Mouse (Mus musculus): Measurements from ENCODE around the gene Rhcg. TPM values are rescaled to one million over a fixed set of nuclear protein-coding genes. Genes with fewer than 3 reads are reported as not detected.
A peak's percentile ranks its signal among the peaks of the same experiment; 100 is the strongest.

The Rhcg gene
- polyA plus RNA-seq, 1 experiment: not detected

GRCm38 (mm10) chr7:79654586-79654985, 37.1 kb upstream of the Rhcg start:
- H3K36me3 ChIP-seq (ENCODE audit: control insufficient read depth, insufficient read depth): no peaks in the 10 kb centered on the region
- no peak overlapping the region for H3ac ChIP-seq (ENCODE audit: control insufficient read depth, insufficient read length, low read depth)
- TF ChIP-seq CTCF (IDR thresholded peaks at IDR 0.05; ENCODE audit: control insufficient read depth, insufficient read depth, insufficient read length): no peak
- no peak for TF ChIP-seq USF1 (IDR thresholded peaks at IDR 0.05; ENCODE audit: low read depth)
- no peak for TF ChIP-seq FOSL1 (IDR thresholded peaks at IDR 0.05; ENCODE audit: insufficient read depth, low read length, poor library complexity, severe bottlenecking)
- TF ChIP-seq MYOG (IDR thresholded peaks at IDR 0.05; ENCODE audit: control insufficient read depth, extremely low read depth, insufficient read length): no peak
- no peak for TF ChIP-seq MAX (IDR thresholded peaks at IDR 0.05)
- no peak for TF ChIP-seq MYOD1 (IDR thresholded peaks at IDR 0.05; ENCODE audit: control insufficient read depth, insufficient read length, low read depth)
- TF ChIP-seq CEBPB (IDR thresholded peaks at IDR 0.05; ENCODE audit: low read depth): no peak
- no peaks in the 10 kb centered on the region for H3K27me3 ChIP-seq (ENCODE audit: control insufficient read depth, insufficient read depth, insufficient read length)
- no peaks in the 10 kb centered on the region for H3K79me3 ChIP-seq (ENCODE audit: low read depth)
- H3K4me3 ChIP-seq (ENCODE audit: insufficient read depth, poor library complexity, severe bottlenecking): no peak overlapping the region
- H3K79me2 ChIP-seq (ENCODE audit: control insufficient read depth, insufficient read depth): no peaks in the 10 kb centered on the region

GRCm38 (mm10) chr7:79654185-79654584, 36.7 kb upstream of the Rhcg start:
- H3K27me3 ChIP-seq (ENCODE audit: control insufficient read depth, insufficient read depth, insufficient read length): no peaks in the 10 kb centered on the region
- no peak overlapping the region for H3K4me3 ChIP-seq (ENCODE audit: insufficient read depth, poor library complexity, severe bottlenecking)
- H3K79me2 ChIP-seq (ENCODE audit: control insufficient read depth, insufficient read depth): no peaks in the 10 kb centered on the region
- no peak overlapping the region for H3ac ChIP-seq (ENCODE audit: control insufficient read depth, insufficient read length, low read depth)
- no peaks in the 10 kb centered on the region for H3K36me3 ChIP-seq (ENCODE audit: control insufficient read depth, insufficient read depth)
- TF ChIP-seq MYOG (IDR thresholded peaks at IDR 0.05; ENCODE audit: control insufficient read depth, extremely low read depth, insufficient read length) (no peak), USF1 (IDR thresholded peaks at IDR 0.05; ENCODE audit: low read depth) (no peak), CTCF (IDR thresholded peaks at IDR 0.05; ENCODE audit: control insufficient read depth, insufficient read depth, insufficient read length) (no peak), MAX (IDR thresholded peaks at IDR 0.05) (no peak), FOSL1 (IDR thresholded peaks at IDR 0.05; ENCODE audit: insufficient read depth, low read length, poor library complexity, severe bottlenecking) (no peak), MYOD1 (IDR thresholded peaks at IDR 0.05; ENCODE audit: control insufficient read depth, insufficient read length, low read depth) (no peak), CEBPB (IDR thresholded peaks at IDR 0.05; ENCODE audit: low read depth) (no peak)
- no peaks in the 10 kb centered on the region for H3K79me3 ChIP-seq (ENCODE audit: low read depth)

- no peaks in the 10 kb centered on the region for H3K79me2 ChIP-seq (ENCODE audit: control insufficient read depth, insufficient read depth)
- TF ChIP-seq FOSL1 (IDR thresholded peaks at IDR 0.05; ENCODE audit: insufficient read depth, low read length, poor library complexity, severe bottlenecking) (no peak), CTCF (IDR thresholded peaks at IDR 0.05; ENCODE audit: control insufficient read depth, insufficient read depth, insufficient read length) (peak; percentile 20), CEBPB (IDR thresholded peaks at IDR 0.05; ENCODE audit: low read depth) (no peak), MYOD1 (IDR thresholded peaks at IDR 0.05; ENCODE audit: control insufficient read depth, insufficient read length, low read depth) (no peak), MAX (IDR thresholded peaks at IDR 0.05) (no peak), MYOG (IDR thresholded peaks at IDR 0.05; ENCODE audit: control insufficient read depth, extremely low read depth, insufficient read length) (no peak), USF1 (IDR thresholded peaks at IDR 0.05; ENCODE audit: low read depth) (no peak)
Observed at GRCm38 (mm10) chr7:79649005-79649404, 31.5 kb upstream of the Rhcg start.

GRCm38 (mm10) chr7:79647233-79647632, 29.8 kb upstream of the Rhcg start:
- Histone ChIP-seq H3K79me3 (ENCODE audit: low read depth) (no peaks in the 10 kb centered on the region), H3K27me3 (ENCODE audit: control insufficient read depth, insufficient read depth, insufficient read length) (peaks cover 6% of the 10 kb centered on the region), H3K4me3 (ENCODE audit: insufficient read depth, poor library complexity, severe bottlenecking) (no peak overlapping the region), H3K36me3 (ENCODE audit: control insufficient read depth, insufficient read depth) (no peaks in the 10 kb centered on the region), H3K79me2 (ENCODE audit: control insufficient read depth, insufficient read depth) (no peaks in the 10 kb centered on the region), H3ac (ENCODE audit: control insufficient read depth, insufficient read length, low read depth) (no peak overlapping the region)
- TF ChIP-seq USF1 (IDR thresholded peaks at IDR 0.05; ENCODE audit: low read depth): no peak
- TF ChIP-seq CTCF (IDR thresholded peaks at IDR 0.05; ENCODE audit: control insufficient read depth, insufficient read depth, insufficient read length): no peak
- TF ChIP-seq MAX (IDR thresholded peaks at IDR 0.05): no peak
- TF ChIP-seq FOSL1 (IDR thresholded peaks at IDR 0.05; ENCODE audit: insufficient read depth, low read length, poor library complexity, severe bottlenecking): no peak
- TF ChIP-seq MYOG (IDR thresholded peaks at IDR 0.05; ENCODE audit: control insufficient read depth, extremely low read depth, insufficient read length): no peak
- TF ChIP-seq MYOD1 (IDR thresholded peaks at IDR 0.05; ENCODE audit: control insufficient read depth, insufficient read length, low read depth): no peak
- no peak for TF ChIP-seq CEBPB (IDR thresholded peaks at IDR 0.05; ENCODE audit: low read depth)

More at GRCm38 (mm10) chr7:79649005-79649404, 31.5 kb upstream of the Rhcg start:
- no peaks in the 10 kb centered on the region for H3K79me3 ChIP-seq (ENCODE audit: low read depth)
- H3K27me3 ChIP-seq (ENCODE audit: control insufficient read depth, insufficient read depth, insufficient read length): peaks cover 6% of the 10 kb centered on the region
- no peaks in the 10 kb centered on the region for H3K36me3 ChIP-seq (ENCODE audit: control insufficient read depth, insufficient read depth)
- H3ac ChIP-seq (ENCODE audit: control insufficient read depth, insufficient read length, low read depth): no peak overlapping the region
- no peak overlapping the region for H3K4me3 ChIP-seq (ENCODE audit: insufficient read depth, poor library complexity, severe bottlenecking)

GRCm38 (mm10) chr7:79631773-79632348, 14.4 kb upstream of the Rhcg start:
- Histone ChIP-seq H3ac (ENCODE audit: control insufficient read depth, insufficient read length, low read depth) (no peak overlapping the region), H3K79me3 (ENCODE audit: low read depth) (no peaks in the 10 kb centered on the region), H3K79me2 (ENCODE audit: control insufficient read depth, insufficient read depth) (no peaks in the 10 kb centered on the region), H3K36me3 (ENCODE audit: control insufficient read depth, insufficient read depth) (no peaks in the 10 kb centered on the region), H3K27me3 (ENCODE audit: control insufficient read depth, insufficient read depth, insufficient read length) (peaks cover 42% of the 10 kb centered on the region), H3K4me3 (ENCODE audit: insufficient read depth, poor library complexity, severe bottlenecking) (no peak overlapping the region)
- TF ChIP-seq FOSL1 (IDR thresholded peaks at IDR 0.05; ENCODE audit: insufficient read depth, low read length, poor library complexity, severe bottlenecking): no peak
- TF ChIP-seq MYOD1 (IDR thresholded peaks at IDR 0.05; ENCODE audit: control insufficient read depth, insufficient read length, low read depth): no peak
- TF ChIP-seq USF1 (IDR thresholded peaks at IDR 0.05; ENCODE audit: low read depth): no peak
- no peak for TF ChIP-seq MAX (IDR thresholded peaks at IDR 0.05)
- no peak for TF ChIP-seq MYOG (IDR thresholded peaks at IDR 0.05; ENCODE audit: control insufficient read depth, extremely low read depth, insufficient read length)
- no peak for TF ChIP-seq CTCF (IDR thresholded peaks at IDR 0.05; ENCODE audit: control insufficient read depth, insufficient read depth, insufficient read length)
- no peak for TF ChIP-seq CEBPB (IDR thresholded peaks at IDR 0.05; ENCODE audit: low read depth)

Measured in C2C12 (cell line).